Mouse (Mus musculus) embryonic facial prominence, embryonic 14.5 days (tissue): Measurements from ENCODE around the gene Inhbc. TPM values are rescaled to one million over a fixed set of nuclear protein-coding genes. Genes with fewer than 3 reads are reported as not detected.
"Not testable (repeated sequence)": the region's sequence is repeated elsewhere in the genome, so short reads cannot be mapped to it uniquely, and the experiment has no call there.

ENCODE experiments used
- ATAC-seq: fragments of 200-750 bp; cut with Nextera tagmentation; 2 replicates; pipeline ENCODE4 v1.8.0; 2017; ENCODE audit warnings: low read depth, moderate number of reproducible peaks, moderate TSS enrichment
- DNase-seq: peaks from one replicate; pipeline ENCODE4 v3.0.0-alpha.2; 2015; ENCODE audit warnings: low spot score
- H3K27ac ChIP-seq: fragments of 300-500 bp; sonication (generic); replicated peaks from 2 replicates; pipeline ENCODE4 v1.5.1; 2014; ENCODE audit warnings: low read depth, mild to moderate bottlenecking, low read length, moderate library complexity
- H3K27me3 ChIP-seq: fragments of 300-500 bp; sonication (generic); replicated peaks from 2 replicates; pipeline ENCODE4 v1.6.1; 2014; ENCODE audit warnings: low read length; ENCODE audit not compliant: control insufficient read depth, insufficient read depth
- H3K36me3 ChIP-seq: fragments of 300-500 bp; sonication (generic); 2 replicates; pipeline ENCODE4 v1.6.1; 2014; ENCODE audit warnings: low read length, mixed read lengths; ENCODE audit not compliant: control insufficient read depth, insufficient read depth
- H3K4me1 ChIP-seq: fragments of 300-500 bp; sonication (generic); 2 replicates; pipeline ENCODE4 v1.6.1; 2014; ENCODE audit warnings: antibody characterized with exemption, low read length; ENCODE audit not compliant: control insufficient read depth, insufficient read depth
- H3K4me2 ChIP-seq: fragments of 300-500 bp; sonication (generic); 2 replicates; pipeline ENCODE4 v1.6.1; 2014; ENCODE audit warnings: low read depth, mild to moderate bottlenecking, low read length, moderate library complexity, mixed read lengths
- H3K4me3 ChIP-seq: fragments of 300-500 bp; sonication (generic); 2 replicates; pipeline ENCODE4 v1.5.1; 2014; ENCODE audit warnings: low read depth, mild to moderate bottlenecking, low read length
- H3K9ac ChIP-seq: fragments of 300-500 bp; sonication (generic); 2 replicates; pipeline ENCODE4 v1.6.1; 2014; ENCODE audit warnings: low read depth, mild to moderate bottlenecking, low read length, moderate library complexity, mixed read lengths
- H3K9me3 ChIP-seq: fragments of 300-500 bp; sonication (generic); 2 replicates; pipeline ENCODE4 v1.6.1; 2016; ENCODE audit warnings: low read length; ENCODE audit not compliant: control insufficient read depth
- WGBS: fragments of 180-500 bp; shearing (Covaris S2); extraction: QIAGEN DNeasy Blood & Tissue Kit; methylation state at CpG from one replicate; pipeline ENCODE4 v1.1.7; 2014; 5-methylcytosine and 5-hydroxymethylcytosine counted together
- polyA plus RNA-seq: library from polyadenylated mRNA; unstranded; fragments of >200 nt; fragmentation: Nextera tagmentation; extraction: Ambion mirVana; gene quantifications from 2 replicates; pipeline ENCODE4 v1.2.1, GENCODE M21; 2014

Inhbc gene
- polyA plus RNA-seq, 1 experiment from 2014 or later: not detected

DNA sequence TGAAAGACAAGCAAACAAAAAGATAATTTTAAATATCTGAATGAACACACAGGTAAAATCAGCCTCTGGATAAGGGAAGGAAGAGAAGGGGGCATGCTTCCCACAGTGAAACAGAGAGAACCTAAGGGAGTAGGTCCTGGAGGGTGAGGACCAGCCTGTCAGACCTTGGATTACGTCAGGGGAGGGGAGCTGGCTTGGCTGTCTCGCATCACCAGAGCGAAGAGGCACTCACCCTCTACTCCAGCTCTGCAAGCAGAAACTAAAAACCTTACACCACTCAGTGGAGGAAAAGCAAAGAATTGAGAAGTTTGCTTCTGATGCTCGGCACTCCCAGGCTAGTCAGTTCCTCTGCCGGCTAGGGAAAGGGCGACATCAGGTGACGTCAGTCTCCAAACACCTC, 50.3 kb downstream of the Inhbc start:
- 72% methylated on average over 7 of the region's 7 CpGs for WGBS
- H3K27me3 ChIP-seq: peaks cover 18% of the 10 kb centered on the region
- no peaks in the 10 kb centered on the region for H3K36me3 ChIP-seq
- ATAC-seq (no peak), DNase-seq (no peak)
- H3K27ac ChIP-seq: no peak overlapping the region
- no peak overlapping the region for H3K9ac ChIP-seq
- no peak overlapping the region for H3K4me3 ChIP-seq
- no peaks in the 10 kb centered on the region for H3K4me1 ChIP-seq
- H3K4me2 ChIP-seq: no peak overlapping the region
- no peaks in the 10 kb centered on the region for H3K9me3 ChIP-seq

DNA sequence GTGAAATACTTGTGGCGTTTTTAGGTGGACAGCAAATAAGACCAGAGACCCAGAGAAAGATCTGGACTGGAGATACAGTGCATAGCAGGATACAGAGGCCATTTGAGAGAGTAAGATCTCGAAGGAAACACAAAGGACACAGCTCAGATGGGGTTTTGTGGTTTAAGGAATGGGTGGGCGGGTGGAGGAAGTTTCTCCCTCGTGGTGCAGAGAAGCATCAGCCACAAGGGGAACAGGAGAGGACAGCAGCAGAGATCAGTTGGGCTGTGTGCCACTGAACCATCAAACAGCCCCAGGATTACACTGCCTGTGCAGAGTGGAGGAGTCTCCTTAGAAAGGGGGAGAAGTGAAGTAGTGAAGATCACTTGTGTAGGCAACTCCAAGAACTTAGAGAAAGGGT, 52.2 kb downstream of the Inhbc start:
- no peak for ATAC-seq
- Histone ChIP-seq H3K9me3 (no peaks in the 10 kb centered on the region), H3K27ac (no peak overlapping the region), H3K27me3 (peaks cover 5% of the 10 kb centered on the region; the same call in 1 of the 2 replicates), H3K4me3 (no peak overlapping the region), H3K4me1 (no peaks in the 10 kb centered on the region), H3K36me3 (no peaks in the 10 kb centered on the region), H3K4me2 (no peak overlapping the region), H3K9ac (no peak overlapping the region)
- DNase-seq: no peak
- 42% methylated on average over 4 of the region's 4 CpGs for WGBS

DNA sequence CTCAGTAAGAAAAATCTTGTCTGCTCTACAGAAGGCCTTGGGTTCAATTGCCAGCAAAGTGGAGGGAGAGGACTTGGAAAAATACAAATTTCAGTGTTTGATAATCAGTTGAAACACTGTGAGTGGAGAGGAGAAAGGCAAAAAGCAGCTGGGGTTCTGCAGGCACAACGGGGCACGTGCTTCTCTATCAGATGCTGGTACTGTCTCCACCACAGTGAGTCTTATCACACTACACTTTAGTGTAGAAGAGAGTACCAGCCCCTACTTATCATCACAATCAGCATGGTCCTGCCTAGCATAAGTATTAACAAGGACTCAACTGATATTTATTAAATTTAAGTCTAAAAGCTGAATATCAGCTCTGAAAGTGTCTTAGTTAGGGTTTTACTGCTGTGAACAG, 53.0 kb downstream of the Inhbc start:
- Histone ChIP-seq H3K4me1 (no peaks in the 10 kb centered on the region), H3K4me2 (no peak overlapping the region), H3K9me3 (no peaks in the 10 kb centered on the region), H3K9ac (no peak overlapping the region), H3K27ac (no peak overlapping the region), H3K27me3 (no peaks in the 10 kb centered on the region), H3K36me3 (no peaks in the 10 kb centered on the region), H3K4me3 (no peak overlapping the region)
- DNase-seq: no peak
- 69% methylated on average over 2 of the region's 2 CpGs for WGBS
- no peak for ATAC-seq

DNA sequence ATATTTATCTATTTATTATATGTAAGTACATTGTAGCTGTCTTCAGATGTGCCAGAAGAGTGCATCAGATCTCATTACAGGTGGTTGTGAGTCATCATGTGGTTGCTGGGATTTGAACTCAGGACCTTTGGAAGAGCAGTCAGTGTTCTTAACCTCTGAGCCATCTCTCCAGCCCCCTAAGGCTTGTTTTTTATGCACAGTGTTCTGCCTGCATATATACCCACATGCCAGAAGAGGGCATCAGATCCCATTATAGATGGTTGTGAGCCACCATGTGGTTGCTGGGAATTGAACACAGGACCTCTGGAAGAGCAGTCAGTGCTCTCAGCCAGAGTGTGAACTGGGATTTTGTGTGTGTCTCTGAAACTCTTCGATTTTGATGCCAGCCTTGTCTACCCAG, 55.3 kb downstream of the Inhbc start:
- not testable (repeated sequence) for ATAC-seq, H3K36me3 ChIP-seq, H3K27ac ChIP-seq, H3K4me2 ChIP-seq, H3K4me1 ChIP-seq, H3K9ac ChIP-seq, H3K9me3 ChIP-seq, H3K27me3 ChIP-seq, H3K4me3 ChIP-seq, DNase-seq
- 86% methylated on average over 1 of the region's 1 CpGs for WGBS

DNA sequence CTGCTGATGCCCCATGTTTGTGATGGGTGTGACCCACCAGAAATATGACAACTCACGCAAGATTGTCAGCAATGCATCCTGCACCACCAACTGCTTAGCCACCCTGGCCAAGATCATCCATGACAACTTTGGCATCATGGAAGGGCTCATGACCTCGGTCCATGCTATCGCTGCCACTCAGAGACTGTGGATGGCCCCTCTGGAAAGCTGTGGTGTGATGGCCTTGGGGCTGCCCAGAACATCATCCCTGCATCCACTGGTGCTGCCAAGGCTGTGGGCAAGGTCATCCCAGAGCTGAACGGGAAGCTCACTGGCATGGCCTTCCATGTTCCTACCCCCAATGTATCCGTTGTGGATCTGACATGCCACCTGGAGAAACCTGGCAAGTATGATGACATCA, 56.7 kb downstream of the Inhbc start:
- H3K4me1 ChIP-seq, H3K4me2 ChIP-seq, H3K4me3 ChIP-seq, ATAC-seq, H3K36me3 ChIP-seq, H3K27me3 ChIP-seq, DNase-seq, H3K9me3 ChIP-seq, H3K9ac ChIP-seq, H3K27ac ChIP-seq: not testable (repeated sequence)
- WGBS: 89% methylated on average over 4 of the region's 5 CpGs

DNA sequence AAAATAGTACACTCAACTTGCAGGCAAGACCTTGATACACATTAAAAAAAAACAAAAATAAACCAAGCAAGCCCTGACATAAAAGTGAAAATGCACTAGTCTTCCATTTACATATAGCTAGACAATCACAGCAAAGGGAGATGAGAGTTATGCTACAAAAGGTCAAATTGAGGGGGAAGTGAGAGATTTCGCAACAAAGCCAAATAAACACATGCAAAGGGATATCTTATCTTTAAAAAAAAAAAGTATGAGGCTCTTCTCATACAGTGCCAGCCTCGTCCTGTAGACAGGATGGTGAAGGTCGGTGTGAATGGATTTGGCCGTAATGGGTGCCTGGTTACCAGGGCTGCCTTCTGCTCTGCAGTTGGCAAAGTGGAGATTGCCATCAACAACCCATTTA, 57.4 kb downstream of the Inhbc start:
- no peaks in the 10 kb centered on the region for H3K27me3 ChIP-seq
- H3K9ac ChIP-seq: no peak overlapping the region
- DNase-seq: no peak

DNA sequence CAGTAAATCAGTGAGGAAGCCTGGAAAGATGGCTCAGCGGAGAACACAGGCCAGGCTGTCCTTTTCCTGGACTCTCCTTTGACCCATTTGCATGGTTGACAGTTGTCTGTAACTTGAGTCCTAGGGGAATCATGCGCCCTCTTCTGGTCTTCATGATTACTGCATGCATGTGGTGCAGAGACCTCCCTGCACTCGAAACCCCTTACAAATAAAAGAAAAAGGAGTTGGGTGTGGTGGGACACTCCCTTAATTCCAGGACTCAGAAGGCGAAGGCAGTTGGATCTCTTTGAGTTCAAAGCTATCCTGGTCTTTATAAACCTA, 57.9 kb downstream of the Inhbc start:
- WGBS: 1% methylated on average over 4 of the region's 4 CpGs
- DNase-seq (peak; percentile 84), ATAC-seq (peak; percentile 53)
- peaks cover 5% of the 10 kb centered on the region for H3K4me1 ChIP-seq
- peak overlapping the region; percentile 59 for H3K4me2 ChIP-seq
- no peaks in the 10 kb centered on the region for H3K27me3 ChIP-seq
- no peaks in the 10 kb centered on the region for H3K9me3 ChIP-seq
- H3K4me3 ChIP-seq: peak overlapping the region; percentile 87
- peaks cover 19% of the 10 kb centered on the region for H3K36me3 ChIP-seq
- H3K27ac ChIP-seq: peak overlapping the region; percentile 86; the same call in 1 of the 2 replicates
- H3K9ac ChIP-seq: peak overlapping the region; percentile 90

More for the DNA sequence above, 57.4 kb downstream of the Inhbc start:
- Histone ChIP-seq H3K27ac (no peak overlapping the region), H3K4me3 (no peak overlapping the region), H3K4me1 (peaks cover 5% of the 10 kb centered on the region), H3K4me2 (no peak overlapping the region), H3K9me3 (no peaks in the 10 kb centered on the region), H3K36me3 (peaks cover 14% of the 10 kb centered on the region)
- ATAC-seq: no peak
- 88% methylated on average over 4 of the region's 4 CpGs for WGBS

DNA sequence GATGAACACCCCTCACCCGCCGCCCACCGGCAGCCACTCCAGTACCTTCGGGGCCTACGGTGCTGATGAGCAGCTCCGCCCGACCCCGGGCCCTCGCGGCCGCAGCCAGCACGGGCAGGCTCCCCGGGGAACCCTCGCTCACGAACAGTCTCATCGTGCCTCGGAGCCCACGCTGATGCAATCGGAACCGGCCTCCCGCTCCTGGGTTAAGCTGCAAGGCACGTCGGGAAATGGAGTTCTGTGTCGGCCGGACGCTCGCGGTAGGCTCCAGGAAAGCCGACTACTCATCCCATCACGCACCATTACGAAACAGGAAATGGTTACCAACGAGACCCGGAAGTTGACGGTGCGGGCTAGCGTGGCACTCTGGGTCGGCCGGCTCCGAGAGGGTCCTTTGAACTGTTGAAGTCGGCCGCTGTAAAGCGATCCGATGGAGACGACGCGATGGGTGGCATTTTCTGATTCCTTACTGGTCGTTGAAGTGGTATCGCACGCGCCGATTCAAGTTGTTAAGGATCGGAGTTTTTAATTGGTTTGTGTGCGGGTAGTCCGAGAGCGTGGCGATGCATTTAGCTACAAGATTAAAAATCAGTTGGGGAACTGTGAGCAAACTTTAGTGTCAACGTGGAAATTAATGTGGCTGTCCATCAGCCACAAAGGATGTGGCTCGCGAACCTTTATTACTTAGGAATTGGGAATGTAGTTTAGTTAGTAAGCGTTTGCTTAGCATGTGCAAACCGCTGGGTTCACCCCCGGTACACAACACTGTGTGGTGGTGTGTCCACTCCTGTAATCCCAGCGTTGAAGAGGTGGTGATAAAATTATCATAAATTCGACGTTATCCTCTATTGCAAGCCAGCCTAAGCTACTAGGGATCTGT, 58.5 kb downstream of the Inhbc start, which contains the start of gene Mars:
Gene Mars (minus strand): TSS at position 311 of the 880 bp plus-strand sequence.
- no peaks in the 10 kb centered on the region for H3K27me3 ChIP-seq
- H3K9me3 ChIP-seq: no peaks in the 10 kb centered on the region
- peak within 1 kb of the TSS; percentile 87 for H3K4me3 ChIP-seq
- peak within 1 kb of the TSS; percentile 59 for H3K4me2 ChIP-seq
- H3K4me1 ChIP-seq: peaks cover 5% of the 10 kb centered on the region
- peak within 1 kb of the TSS; percentile 90 for H3K9ac ChIP-seq
- H3K27ac ChIP-seq: peak within 1 kb of the TSS; percentile 86
- ATAC-seq (peak; percentile 97), DNase-seq (peak; percentile 98)
- WGBS: under 1% methylated on average over 64 of the region's 65 CpGs
- peaks cover 25% of the 10 kb centered on the region for H3K36me3 ChIP-seq
